Mouse (Mus musculus): ENCODE data around the gene Rhot2. TPM values are rescaled to one million over a fixed set of nuclear protein-coding genes. Genes with fewer than 3 reads are reported as not detected.

Rhot2 gene
- polyA plus RNA-seq, 1 experiment, result 62.1 TPM

- Histone ChIP-seq H3K4me3 (ENCODE audit: extremely low read depth, insufficient read depth, insufficient read length) (peak overlapping the region; percentile 90; the same call in 1 of the 2 replicates), H3K27ac (ENCODE audit: insufficient read depth, low read length) (peak overlapping the region; percentile 86; the same call in 1 of the 2 replicates), H3K36me3 (ENCODE audit: control insufficient read depth, insufficient read depth, low read length) (peaks cover 12% of the 10 kb centered on the region), H3K27me3 (ENCODE audit: control insufficient read depth, insufficient read depth, low read length) (no peaks in the 10 kb centered on the region), H3K4me1 (ENCODE audit: control insufficient read depth, insufficient read depth, insufficient read length) (peaks cover 24% of the 10 kb centered on the region)
- WGBS, result 59% methylated on average over 6 of the region's 6 CpGs
- TF ChIP-seq POLR2A (IDR thresholded peaks at IDR 0.05; ENCODE audit: low read depth, low read length) (no peak), CTCF (IDR thresholded peaks at IDR 0.05; ENCODE audit: extremely low read depth, insufficient read depth, insufficient read length, insufficient replicate concordance) (no peak)
- DNase-seq (ENCODE audit: low read depth in 1 of 2, low spot score in 2 of 2), result no peak
These were observed 10.6 kb downstream of the Rhot2 start for GRCm38 (mm10) chr17:25833961-25834594.

- peak within 1 kb of the TSS; percentile 90 for H3K4me3 ChIP-seq (ENCODE audit: extremely low read depth, insufficient read depth, insufficient read length)
- peaks cover 12% of the 10 kb centered on the region for H3K36me3 ChIP-seq (ENCODE audit: control insufficient read depth, insufficient read depth, low read length)
- DNase-seq (ENCODE audit: low read depth in 1 of 2, low spot score in 2 of 2), result peak in 1 of 2 experiments; percentile 65
- WGBS, result under 1% methylated on average over 24 of the region's 24 CpGs
- peaks cover 27% of the 10 kb centered on the region for H3K4me1 ChIP-seq (ENCODE audit: control insufficient read depth, insufficient read depth, insufficient read length)
- H3K27me3 ChIP-seq (ENCODE audit: control insufficient read depth, insufficient read depth, low read length), result no peaks in the 10 kb centered on the region
- H3K27ac ChIP-seq (ENCODE audit: insufficient read depth, low read length), result peak within 1 kb of the TSS; percentile 86
- TF ChIP-seq POLR2A (IDR thresholded peaks at IDR 0.05; ENCODE audit: low read depth, low read length), result no peak
- no peak for TF ChIP-seq CTCF (IDR thresholded peaks at IDR 0.05; ENCODE audit: extremely low read depth, insufficient read depth, insufficient read length, insufficient replicate concordance)
These were observed 11.4 kb downstream of the Rhot2 start, which contains the start of gene Stub1 for GRCm38 (mm10) chr17:25833291-25833663. TSS of gene Stub1 (minus strand) at chr17:25833404.

GRCm38 (mm10) chr17:25832436-25833290 is 12.0 kb downstream of the Rhot2 start:
- no peak for TF ChIP-seq CTCF (IDR thresholded peaks at IDR 0.05; ENCODE audit: extremely low read depth, insufficient read depth, insufficient read length, insufficient replicate concordance)
- TF ChIP-seq POLR2A (IDR thresholded peaks at IDR 0.05; ENCODE audit: low read depth, low read length), result peak; percentile 63
- Histone ChIP-seq H3K4me1 (ENCODE audit: control insufficient read depth, insufficient read depth, insufficient read length) (peaks cover 29% of the 10 kb centered on the region), H3K4me3 (ENCODE audit: extremely low read depth, insufficient read depth, insufficient read length) (peak overlapping the region; percentile 90), H3K36me3 (ENCODE audit: control insufficient read depth, insufficient read depth, low read length) (peaks cover 12% of the 10 kb centered on the region), H3K27ac (ENCODE audit: insufficient read depth, low read length) (peak overlapping the region; percentile 86), H3K27me3 (ENCODE audit: control insufficient read depth, insufficient read depth, low read length) (no peaks in the 10 kb centered on the region)
- under 1% methylated on average over 77 of the region's 77 CpGs for WGBS
- peak; percentile 95 to 99 for DNase-seq (ENCODE audit: low read depth in 1 of 2, low spot score in 2 of 2)

GRCm38 (mm10) chr17:25831451-25832281 is 13.0 kb downstream of the Rhot2 start:
- Histone ChIP-seq H3K4me3 (ENCODE audit: extremely low read depth, insufficient read depth, insufficient read length) (peak overlapping the region; percentile 89), H3K27ac (ENCODE audit: insufficient read depth, low read length) (peak overlapping the region; percentile 80; the same call in 1 of the 2 replicates), H3K36me3 (ENCODE audit: control insufficient read depth, insufficient read depth, low read length) (peaks cover 12% of the 10 kb centered on the region), H3K4me1 (ENCODE audit: control insufficient read depth, insufficient read depth, insufficient read length) (peaks cover 25% of the 10 kb centered on the region; the same call in 1 of the 2 replicates), H3K27me3 (ENCODE audit: control insufficient read depth, insufficient read depth, low read length) (no peaks in the 10 kb centered on the region)
- no peak for DNase-seq (ENCODE audit: low read depth in 1 of 2, low spot score in 2 of 2)
- TF ChIP-seq POLR2A (IDR thresholded peaks at IDR 0.05; ENCODE audit: low read depth, low read length) (no peak), CTCF (IDR thresholded peaks at IDR 0.05; ENCODE audit: extremely low read depth, insufficient read depth, insufficient read length, insufficient replicate concordance) (no peak)
- 54% methylated on average over 21 of the region's 21 CpGs for WGBS

- Histone ChIP-seq H3K4me3 (ENCODE audit: extremely low read depth, insufficient read depth, insufficient read length) (no peak overlapping the region), H3K4me1 (ENCODE audit: control insufficient read depth, insufficient read depth, insufficient read length) (peaks cover 25% of the 10 kb centered on the region; the same call in 1 of the 2 replicates), H3K36me3 (ENCODE audit: control insufficient read depth, insufficient read depth, low read length) (peaks cover 16% of the 10 kb centered on the region), H3K27ac (ENCODE audit: insufficient read depth, low read length) (no peak overlapping the region), H3K27me3 (ENCODE audit: control insufficient read depth, insufficient read depth, low read length) (no peaks in the 10 kb centered on the region)
- TF ChIP-seq POLR2A (IDR thresholded peaks at IDR 0.05; ENCODE audit: low read depth, low read length), result no peak
- no peak for TF ChIP-seq CTCF (IDR thresholded peaks at IDR 0.05; ENCODE audit: extremely low read depth, insufficient read depth, insufficient read length, insufficient replicate concordance)
- WGBS, result 91% methylated on average over 14 of the region's 14 CpGs
- no peak for DNase-seq (ENCODE audit: low read depth in 1 of 2, low spot score in 2 of 2)
These were observed 13.7 kb downstream of the Rhot2 start for GRCm38 (mm10) chr17:25830806-25831431.

- 92% methylated on average over 4 of the region's 4 CpGs for WGBS
- no peaks in the 10 kb centered on the region for H3K27me3 ChIP-seq (ENCODE audit: control insufficient read depth, insufficient read depth, low read length)
- no peak overlapping the region for H3K4me3 ChIP-seq (ENCODE audit: extremely low read depth, insufficient read depth, insufficient read length)
- no peak overlapping the region for H3K27ac ChIP-seq (ENCODE audit: insufficient read depth, low read length)
- TF ChIP-seq POLR2A (IDR thresholded peaks at IDR 0.05; ENCODE audit: low read depth, low read length) (no peak), CTCF (IDR thresholded peaks at IDR 0.05; ENCODE audit: extremely low read depth, insufficient read depth, insufficient read length, insufficient replicate concordance) (no peak)
- H3K36me3 ChIP-seq (ENCODE audit: control insufficient read depth, insufficient read depth, low read length), result peaks cover 16% of the 10 kb centered on the region
- peaks cover 25% of the 10 kb centered on the region; the same call in 1 of the 2 replicates for H3K4me1 ChIP-seq (ENCODE audit: control insufficient read depth, insufficient read depth, insufficient read length)
- DNase-seq (ENCODE audit: low read depth in 1 of 2, low spot score in 2 of 2), result no peak
These were observed 14.4 kb downstream of the Rhot2 start for GRCm38 (mm10) chr17:25830200-25830753.

All from spleen, adult 2 months (tissue).